Mouse (Mus musculus) yolk sac, embryonic 10.5 days (tissue): ENCODE results near the gene Ripk3.

Experiments
- DNase-seq: peaks from one replicate; pipeline ENCODE4 v3.0.0-alpha.2; 2017; ENCODE audit warnings: low spot score

Ripk3 gene

GRCm38 (mm10) chr14:55761163-55761562 is 27.5 kb downstream of the Ripk3 start, which contains the start of gene Ltb4r2:
TSS of gene Ltb4r2 (plus strand) at chr14:55761428.
- no peak for DNase-seq

DNA sequence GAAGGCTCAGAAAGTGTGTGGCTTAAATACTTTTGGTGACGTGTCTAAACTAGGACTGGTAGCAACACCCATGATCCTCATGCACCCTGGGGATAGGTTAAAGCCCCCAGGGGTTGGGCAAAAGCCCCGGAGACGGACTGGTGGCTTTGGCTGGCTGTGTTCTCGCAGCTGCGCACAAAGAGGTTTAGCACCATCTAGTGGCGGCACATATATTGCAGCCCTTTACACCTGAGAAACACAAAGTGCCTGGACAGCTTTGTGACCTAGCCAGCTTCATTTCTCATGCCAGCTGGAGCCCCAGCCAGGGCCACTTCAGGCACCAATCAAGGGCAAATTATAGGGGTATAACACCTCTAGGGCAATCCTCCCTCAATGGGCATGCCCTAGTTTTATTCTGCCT is 28.5 kb downstream of the Ripk3 start:
- peak; percentile 81 for DNase-seq

- peak; percentile 82 for DNase-seq
These were observed 30.3 kb downstream of the Ripk3 start, which contains the start of gene Cideb for GRCm38 (mm10) chr14:55758363-55758784. TSS of gene Cideb (minus strand) at chr14:55758458.

DNA sequence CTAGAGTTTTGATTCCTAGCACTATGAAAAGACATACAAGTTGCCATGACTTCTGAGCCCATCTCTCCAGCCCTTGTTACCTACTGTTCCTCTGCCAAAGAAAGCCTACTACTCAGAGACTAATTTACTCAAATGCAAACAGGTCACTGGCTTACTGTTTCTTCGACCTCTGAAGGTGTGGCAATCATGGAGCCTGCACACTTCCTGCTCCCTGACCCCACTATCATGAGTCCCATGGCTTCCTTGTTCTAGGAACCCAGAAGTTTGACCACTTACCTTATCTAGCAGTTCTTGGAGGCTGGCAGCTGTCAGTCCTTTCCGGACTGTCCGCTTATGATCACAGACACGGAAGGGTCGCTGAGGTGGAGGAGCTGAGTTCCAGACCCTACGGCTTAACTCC is 31.1 kb downstream of the Ripk3 start:
- peak; percentile 63 for DNase-seq

GRCm38 (mm10) chr14:55747051-55747847 is 41.4 kb downstream of the Ripk3 start:
- DNase-seq, result no peak

DNA sequence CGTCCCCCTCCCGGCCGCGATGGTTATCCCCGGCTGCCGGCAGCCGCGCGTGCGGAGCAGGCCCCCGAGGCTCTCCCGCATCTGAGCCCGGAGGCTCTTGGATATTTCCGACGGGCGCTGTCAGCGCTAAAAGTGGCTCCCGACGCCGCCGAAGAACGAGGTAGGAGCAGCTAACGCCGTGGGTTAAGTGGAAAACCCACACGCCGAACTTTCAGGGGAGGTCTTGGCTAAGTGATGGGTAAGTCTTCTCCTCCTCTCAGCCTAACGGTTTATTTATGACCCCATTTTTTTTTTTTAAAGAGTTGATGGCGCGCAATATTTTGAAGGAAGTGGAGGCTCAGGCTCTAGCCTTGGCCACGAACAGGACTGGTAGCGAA is 42.8 kb downstream of the Ripk3 start:
- no peak for DNase-seq

DNA sequence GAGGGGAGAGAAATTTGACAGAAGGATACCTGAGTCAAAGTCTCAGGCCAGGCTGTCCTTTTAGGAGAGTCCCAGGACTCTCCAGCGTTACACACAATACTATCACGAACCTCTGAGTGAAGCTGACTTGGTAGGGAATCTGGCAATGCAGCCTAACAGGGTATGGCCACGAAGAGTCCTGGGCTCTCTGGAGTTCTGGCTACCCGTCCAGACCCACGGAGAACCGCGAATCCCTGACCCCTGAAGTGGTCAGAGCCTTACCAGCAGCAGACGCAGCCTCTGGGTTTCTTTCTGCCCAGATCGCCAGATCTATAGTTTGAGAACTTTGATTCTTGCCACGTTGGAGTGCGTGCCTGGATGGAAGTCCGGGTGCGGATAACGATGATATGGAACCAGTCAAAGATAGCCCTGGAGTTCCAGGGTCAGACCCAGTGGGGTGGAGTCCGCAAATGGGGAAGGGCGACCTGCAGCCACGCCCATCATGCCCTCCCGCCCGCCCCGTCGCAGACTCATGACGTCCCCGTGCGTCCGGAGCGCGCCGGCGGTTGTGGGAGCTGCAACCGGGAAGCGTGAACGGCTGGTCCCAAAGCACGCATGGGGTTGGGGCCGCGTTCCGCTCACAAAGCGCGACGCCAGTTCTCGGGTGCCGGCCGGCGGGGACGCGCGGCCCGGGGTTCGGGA is 43.3 kb downstream of the Ripk3 start, which contains the start of the genes Dhrs1 and Nop9:
Gene Dhrs1, minus strand, starts transcription at position 511 of the 681 bp plus-strand sequence.
Gene Nop9, plus strand, starts transcription at position 514 of the 681 bp plus-strand sequence.
- peak; percentile 94 for DNase-seq

DNA sequence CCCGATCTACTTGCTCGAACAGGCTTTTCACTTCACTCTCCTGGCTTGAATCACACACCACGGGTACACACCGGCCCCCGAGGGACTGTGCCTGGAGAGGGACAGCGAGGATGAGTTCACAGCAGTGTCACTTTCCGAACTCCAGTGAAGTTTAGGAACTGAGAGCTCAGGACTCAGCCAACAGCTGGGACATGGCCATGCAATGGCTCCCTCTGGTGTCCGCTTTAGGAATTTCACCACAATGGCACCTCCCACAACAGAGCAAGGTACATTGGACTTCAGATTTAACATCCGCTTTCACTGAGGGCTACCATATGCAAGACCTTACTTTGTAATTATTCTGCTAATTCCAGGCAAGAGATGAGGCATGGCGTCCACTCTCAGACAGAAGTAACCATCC is 45.0 kb downstream of the Ripk3 start:
- DNase-seq, result peak; percentile 79

DNA sequence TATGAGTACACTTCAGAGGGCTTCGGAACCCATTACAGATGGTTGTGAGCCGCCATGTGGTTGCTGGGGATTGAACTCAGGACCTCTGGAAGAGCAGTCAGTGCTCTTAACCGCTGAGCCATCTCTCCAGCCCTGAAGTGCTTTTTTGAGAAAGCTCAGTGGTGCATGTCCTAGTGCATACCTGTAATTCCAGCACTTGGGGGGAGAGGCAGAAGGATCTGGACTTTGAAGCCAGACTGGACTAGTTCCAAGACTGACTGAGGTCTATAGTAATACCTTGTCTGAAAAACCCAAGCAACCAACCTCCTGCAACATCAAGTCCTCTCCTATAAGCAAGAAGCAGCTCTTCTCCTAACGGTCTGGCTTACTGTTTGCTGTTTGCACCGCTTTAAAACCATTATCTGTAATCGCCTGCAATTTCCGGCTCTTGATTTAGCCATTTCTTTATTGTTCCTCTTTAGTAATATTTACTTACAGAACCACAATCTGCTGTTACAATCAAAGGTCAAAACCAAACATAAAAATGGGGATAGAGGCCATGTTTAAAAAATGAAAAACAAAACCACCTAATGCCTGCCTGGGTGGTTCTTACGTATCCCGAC is 51.5 kb downstream of the Ripk3 start:
- DNase-seq, result peak; percentile 42

GRCm38 (mm10) chr14:55735758-55736157 is 52.9 kb downstream of the Ripk3 start:
- no peak for DNase-seq

- no peak for DNase-seq
These were observed 53.3 kb downstream of the Ripk3 start for GRCm38 (mm10) chr14:55735334-55735733.
